Comparison of ENCODE assay signal across 15 mouse cellular contexts in the genomic region with DNA sequence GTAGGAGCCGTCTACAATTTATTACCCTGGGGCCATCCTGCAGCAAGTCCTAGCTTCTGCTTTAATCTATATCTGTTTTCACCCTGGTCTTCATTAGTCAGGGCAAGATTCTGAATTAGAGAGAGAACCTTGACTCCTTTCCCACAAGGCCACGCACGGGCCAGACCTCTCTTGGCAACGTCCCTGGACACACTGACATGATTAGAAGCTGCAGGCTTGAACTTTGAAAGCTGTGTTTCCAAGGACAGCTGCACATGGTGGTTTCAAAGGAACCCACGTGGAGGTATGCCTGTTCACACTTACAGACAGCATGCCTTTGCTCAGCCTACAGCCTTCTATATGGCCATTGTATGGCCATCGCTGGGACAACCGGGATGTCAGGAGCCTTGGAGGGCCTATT.
DNase-seq lines count a peak whose midpoint lies in the region; ATAC-seq and TF ChIP-seq lines count a peak whose summit lies in the region.
"Had no signal": no experiment of that assay in that cellular context is flagged by ENCODE, and none has a peak within 500 bp of the region (broad histone marks: within the 10 kb centered on the region; RNA-seq: fewer than 3 reads in every experiment).

No protein-coding gene starts in this region.

- H3K27me3 ChIP-seq in kidney, embryonic 14.5 days (ENCODE audit: control insufficient read depth, insufficient read depth, low read length) = no peaks in the 10 kb centered on the region
- H3K27me3 ChIP-seq in intestine, embryonic 16.5 days (replicated peaks; ENCODE audit: control insufficient read depth, insufficient read depth, low read length) = no peaks in the 10 kb centered on the region
- H3K27me3 ChIP-seq: limb, embryonic 15.5 days; megakaryocyte, embryonic 14.5 days had no signal

- no peak overlapping the region for H3K4me3 ChIP-seq in gastrocnemius, adult 2 months
- no peak overlapping the region for H3K4me3 ChIP-seq in kidney, embryonic 14.5 days (ENCODE audit: low read length)
- no peak overlapping the region for H3K4me3 ChIP-seq in intestine, embryonic 16.5 days (ENCODE audit: low read length)
- H3K4me3 ChIP-seq: forebrain, embryonic 13.5 days; limb, embryonic 15.5 days; megakaryocyte, embryonic 14.5 days had no signal

- H3K9me3 ChIP-seq in kidney, embryonic 14.5 days (ENCODE audit: control insufficient read depth, low read length) = no peaks in the 10 kb centered on the region
- no peaks in the 10 kb centered on the region for H3K9me3 ChIP-seq in intestine, embryonic 16.5 days (ENCODE audit: control insufficient read depth, low read length)
- H3K9me3 ChIP-seq: forebrain, embryonic 13.5 days; limb, embryonic 15.5 days; megakaryocyte, embryonic 14.5 days had no signal

- intact Hi-C loops in gastrocnemius, adult 2 months (cut with DNase I) = no loop called here

- H3K4me1 ChIP-seq in kidney, embryonic 14.5 days (ENCODE audit: control insufficient read depth, insufficient read depth, low read length) = no peaks in the 10 kb centered on the region
- H3K4me1 ChIP-seq in intestine, embryonic 16.5 days (ENCODE audit: control insufficient read depth, insufficient read depth, low read length) = no peaks in the 10 kb centered on the region
- H3K4me1 ChIP-seq: megakaryocyte, embryonic 14.5 days had no signal

- no peak for TF ChIP-seq CTCF in gastrocnemius, adult 2 months (IDR thresholded peaks at IDR 0.05)

- WGBS in kidney, embryonic 14.5 days = 62% methylated on average over 7 of the region's 7 CpGs
- 66% methylated on average over 7 of the region's 7 CpGs for WGBS in intestine, embryonic 16.5 days

- no peak overlapping the region for H3K27ac ChIP-seq in gastrocnemius, adult 2 months
- H3K27ac ChIP-seq in kidney, embryonic 14.5 days (ENCODE audit: low read depth, low read length) = no peak overlapping the region
- H3K27ac ChIP-seq in intestine, embryonic 16.5 days (ENCODE audit: low read length) = no peak overlapping the region
- H3K27ac ChIP-seq: forebrain, embryonic 13.5 days; limb, embryonic 15.5 days had no signal

- no peak overlapping the region for H3K9ac ChIP-seq in kidney, embryonic 14.5 days (ENCODE audit: low read depth, low read length)
- H3K9ac ChIP-seq in intestine, embryonic 16.5 days (ENCODE audit: low read depth, low read length) = no peak overlapping the region
- H3K9ac ChIP-seq: forebrain, embryonic 13.5 days; limb, embryonic 15.5 days had no signal

- ATAC-seq in kidney, embryonic 14.5 days (ENCODE audit: low FRiP score, low TSS enrichment) = no peak
- no peak for ATAC-seq in intestine, embryonic 16.5 days
- ATAC-seq: forebrain, embryonic 13.5 days had no signal

- peak; percentile 22 for DNase-seq in gastrocnemius, adult 2 months
- no peak for DNase-seq in gastrocnemius, postnatal 25 days
- peak; percentile 27 for DNase-seq in kidney, adult 11 months
- peak; percentile 28 for DNase-seq in testis, postnatal 14 days (ENCODE audit: low spot score)
- DNase-seq in testis, postnatal 10 days (ENCODE audit: low spot score) = no peak
- no peak for DNase-seq in embryo, embryonic 10.5 days (ENCODE audit: low spot score)
- DNase-seq: cerebellum, postnatal 10 days; lung, postnatal 10 days; right cerebral cortex, postnatal 25 days; thymus, postnatal 25 days had no signal

- no peaks in the 10 kb centered on the region for H3K36me3 ChIP-seq in kidney, embryonic 14.5 days (ENCODE audit: control insufficient read depth, insufficient read depth, low read length)
- H3K36me3 ChIP-seq in intestine, embryonic 16.5 days (ENCODE audit: control insufficient read depth, insufficient read depth, low read length) = no peaks in the 10 kb centered on the region
- H3K36me3 ChIP-seq: limb, embryonic 15.5 days had no signal

- no peak overlapping the region for H3K4me2 ChIP-seq in kidney, embryonic 14.5 days (replicated peaks; ENCODE audit: low read depth, low read length)
- H3K4me2 ChIP-seq in intestine, embryonic 16.5 days (ENCODE audit: low read depth, low read length) = no peak overlapping the region
- H3K4me2 ChIP-seq: forebrain, embryonic 13.5 days; limb, embryonic 15.5 days had no signal

Comparison
In these comparisons a context has a peak if more than half of its experiments do, and no peak if none do; other contexts are left out.
1. DNase-seq: peak in gastrocnemius, adult 2 months (single experiment), kidney, adult 11 months (single experiment) and testis, postnatal 14 days (single experiment); none in gastrocnemius, postnatal 25 days (single experiment), testis, postnatal 10 days (single experiment) and embryo, embryonic 10.5 days (single experiment).